Mouse (Mus musculus) urinary bladder, adult 2 months (tissue): ENCODE data around the gene 1700013F07Rik. TPM values are rescaled to one million over a fixed set of nuclear protein-coding genes. Genes with fewer than 3 reads are reported as not detected.
"Not testable (repeated sequence)": the region's sequence is repeated elsewhere in the genome, so short reads cannot be mapped to it uniquely, and the experiment has no call there.

Source experiments
- DNase-seq: peaks from one replicate; pipeline ENCODE4 v3.0.0; 2022; ENCODE audit warnings: low spot score
- polyA plus RNA-seq: library from polyadenylated mRNA; depleted of rRNA; stranded (reverse); fragments of >200 nt; gene quantifications from 2 replicates; pipeline ENCODE4 v1.2.3, GENCODE M21; 2012

The 1700013F07Rik gene
- polyA plus RNA-seq, 1 experiment = 0.11 TPM

DNA sequence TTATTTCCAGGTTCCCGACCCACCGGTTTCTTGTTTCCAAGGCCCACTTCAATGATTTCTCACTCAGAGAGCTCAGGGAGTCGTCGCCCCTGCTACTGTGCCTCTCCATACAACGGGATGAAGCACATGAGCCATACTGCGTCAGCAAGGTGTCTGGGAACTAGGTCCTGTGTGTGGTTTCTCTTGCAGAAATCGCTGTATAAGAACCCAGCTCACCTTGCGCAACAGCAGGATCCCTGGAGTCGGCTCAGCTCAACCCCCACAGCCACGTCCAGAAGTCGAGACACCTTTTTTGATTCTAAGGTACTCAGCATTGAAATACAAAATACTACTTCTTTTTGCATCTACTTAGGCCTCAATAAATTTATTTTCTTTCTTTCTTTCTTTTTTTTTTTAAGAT is 8.3 kb downstream of the 1700013F07Rik start:
- no peak for DNase-seq

DNA sequence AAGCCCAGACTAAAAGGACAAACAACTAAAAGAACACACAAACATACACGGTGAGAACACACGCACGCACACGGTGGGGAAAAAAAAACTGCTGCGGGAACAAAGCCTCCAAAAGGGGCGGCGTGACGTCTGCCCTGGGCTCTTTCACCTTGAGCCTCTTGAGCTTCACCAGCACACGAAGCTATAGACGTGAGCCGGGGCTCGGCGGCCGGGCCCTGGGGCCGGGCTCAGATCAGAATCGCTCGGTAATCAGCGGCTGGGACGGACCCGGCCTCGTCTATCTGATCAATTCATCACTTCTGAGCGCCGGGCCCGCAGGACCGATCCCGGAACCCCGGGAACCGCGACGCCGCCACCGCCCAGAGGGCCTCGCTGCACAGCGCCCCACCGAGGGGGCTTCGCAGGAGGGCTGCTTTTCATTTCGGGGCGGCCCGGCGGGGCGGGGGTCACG is 20.2 kb downstream of the 1700013F07Rik start:
- DNase-seq = no peak

- DNase-seq = peak; percentile 82
These were observed 20.8 kb downstream of the 1700013F07Rik start for GRCm38 (mm10) chr3:108554587-108555312.

- no peak for DNase-seq
These were observed 23.9 kb downstream of the 1700013F07Rik start for GRCm38 (mm10) chr3:108557888-108558287.

GRCm38 (mm10) chr3:108562133-108562730 is 28.3 kb downstream of the 1700013F07Rik start, which contains the start of gene Tmem167b:
Tmem167b (minus strand) TSS chr3:108562466.
- DNase-seq = peak; percentile 92

DNA sequence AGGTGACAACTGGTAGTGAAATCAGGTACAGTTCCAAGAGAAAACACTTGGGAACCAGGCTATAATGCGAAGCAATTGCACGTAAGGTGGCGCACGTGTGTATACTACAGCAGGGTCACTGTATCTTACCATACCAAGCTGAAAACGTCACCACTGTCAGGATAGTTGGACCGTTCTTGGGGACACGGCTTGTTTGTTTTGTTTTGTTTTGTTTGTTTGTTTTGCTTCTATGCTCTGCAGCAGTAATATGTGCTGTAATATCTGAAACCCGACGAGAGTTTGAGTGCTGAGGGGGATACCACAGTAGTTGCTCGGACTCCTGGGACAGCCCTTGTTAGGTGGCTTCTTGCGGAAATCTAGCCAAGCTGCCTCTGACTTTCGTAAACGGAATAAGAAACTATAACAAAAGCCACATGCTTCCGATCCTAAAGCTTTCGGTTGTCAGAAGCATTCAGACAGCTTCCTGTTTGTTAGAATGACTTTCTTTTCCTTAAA is 28.9 kb downstream of the 1700013F07Rik start:
- no peak for DNase-seq

DNA sequence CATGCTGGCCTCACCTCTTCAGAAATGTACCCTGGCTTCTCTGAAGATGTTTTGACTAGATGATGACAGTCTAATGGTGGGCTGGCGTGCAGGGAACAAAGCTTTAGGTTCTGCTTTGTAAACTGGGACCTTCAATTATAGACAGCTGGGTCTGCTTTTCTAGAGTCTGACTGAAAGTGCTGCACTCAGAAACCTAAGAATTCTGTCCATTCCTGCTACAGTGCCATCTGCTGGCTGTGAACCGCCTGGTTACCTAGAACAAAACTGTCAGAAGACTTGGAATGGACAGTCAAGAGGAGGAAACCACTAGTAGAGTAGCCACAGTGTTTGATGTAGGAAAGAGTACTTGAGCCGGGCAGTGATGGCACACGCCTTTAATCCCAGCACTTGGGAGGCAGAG is 29.4 kb downstream of the 1700013F07Rik start:
- DNase-seq = peak; percentile 42

- no peak for DNase-seq
These were observed 34.3 kb downstream of the 1700013F07Rik start for GRCm38 (mm10) chr3:108567990-108568877.

GRCm38 (mm10) chr3:108569636-108570035 is 35.7 kb downstream of the 1700013F07Rik start:
- DNase-seq = not testable (repeated sequence)

DNA sequence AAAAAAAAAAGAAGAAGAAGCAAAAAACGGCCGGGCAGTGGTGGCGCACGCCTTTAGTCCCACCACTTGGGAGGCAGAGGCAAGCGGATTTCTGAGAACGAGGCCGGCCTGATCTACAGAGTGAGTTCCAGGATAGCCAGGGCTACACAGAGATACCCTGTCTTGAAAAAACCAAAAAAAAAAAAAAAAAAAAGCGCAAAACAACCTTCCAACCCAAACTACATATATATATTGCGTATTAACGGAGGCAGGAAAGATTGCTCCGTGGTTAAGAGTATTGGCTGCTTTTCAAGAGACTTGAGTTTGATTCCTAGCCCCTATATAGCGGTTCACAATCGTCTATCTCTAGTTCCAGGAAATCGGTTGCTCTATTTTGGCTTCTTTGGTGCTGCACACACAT is 36.9 kb downstream of the 1700013F07Rik start:
- no peak for DNase-seq

DNA sequence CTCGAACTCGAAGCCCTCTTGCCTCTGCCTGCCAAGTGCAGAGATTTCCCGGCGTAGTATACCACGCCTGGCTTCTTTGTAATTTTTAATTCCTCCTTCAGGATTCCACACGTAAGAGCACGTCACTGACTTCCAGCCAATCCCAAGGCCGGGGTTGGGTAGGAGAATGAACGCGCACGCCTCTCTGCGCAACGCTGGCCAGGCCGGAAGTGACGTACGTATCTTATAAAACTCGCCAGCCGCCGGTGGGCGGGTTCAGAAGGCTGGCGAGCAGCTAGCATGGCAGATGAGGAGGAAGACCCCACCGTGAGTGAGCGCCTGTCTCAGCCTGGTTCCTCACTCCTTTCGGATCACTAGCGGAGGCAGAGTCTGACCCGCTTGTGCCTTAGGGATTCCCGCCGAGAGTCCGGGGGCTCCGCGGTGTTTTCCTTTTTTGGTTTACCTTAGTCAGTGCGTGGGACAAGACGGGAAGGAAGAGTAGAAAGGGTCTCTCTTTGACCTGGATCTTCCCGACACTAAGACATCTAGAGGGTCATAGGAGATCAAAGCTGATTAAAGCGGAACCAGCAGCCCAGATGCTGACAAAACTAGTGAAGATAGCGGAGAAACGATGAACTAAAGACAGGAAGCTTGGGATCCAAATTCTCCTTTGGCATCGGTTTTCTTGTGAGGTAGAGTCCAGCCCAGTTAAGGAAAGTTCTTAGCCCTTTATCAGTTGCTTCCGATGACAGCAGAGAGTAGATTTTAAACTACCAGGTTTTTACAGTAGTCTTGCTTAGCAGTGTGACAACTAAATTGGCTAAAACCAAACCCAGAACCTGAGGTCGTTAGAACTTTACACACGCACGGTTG is 37.7 kb downstream of the 1700013F07Rik start, which contains the start of gene Taf13:
Taf13 (plus strand) TSS at position 256 of the 852 bp plus-strand sequence.
- DNase-seq = peak; percentile 96

- no peak for DNase-seq
These were observed 38.5 kb downstream of the 1700013F07Rik start for GRCm38 (mm10) chr3:108572309-108573010.

GRCm38 (mm10) chr3:108574018-108574417 is 40.1 kb downstream of the 1700013F07Rik start:
- DNase-seq = no peak

GRCm38 (mm10) chr3:108584580-108584979 is 50.6 kb downstream of the 1700013F07Rik start:
- DNase-seq = no peak

GRCm38 (mm10) chr3:108588446-108588845 is 54.5 kb downstream of the 1700013F07Rik start:
- DNase-seq = no peak

DNA sequence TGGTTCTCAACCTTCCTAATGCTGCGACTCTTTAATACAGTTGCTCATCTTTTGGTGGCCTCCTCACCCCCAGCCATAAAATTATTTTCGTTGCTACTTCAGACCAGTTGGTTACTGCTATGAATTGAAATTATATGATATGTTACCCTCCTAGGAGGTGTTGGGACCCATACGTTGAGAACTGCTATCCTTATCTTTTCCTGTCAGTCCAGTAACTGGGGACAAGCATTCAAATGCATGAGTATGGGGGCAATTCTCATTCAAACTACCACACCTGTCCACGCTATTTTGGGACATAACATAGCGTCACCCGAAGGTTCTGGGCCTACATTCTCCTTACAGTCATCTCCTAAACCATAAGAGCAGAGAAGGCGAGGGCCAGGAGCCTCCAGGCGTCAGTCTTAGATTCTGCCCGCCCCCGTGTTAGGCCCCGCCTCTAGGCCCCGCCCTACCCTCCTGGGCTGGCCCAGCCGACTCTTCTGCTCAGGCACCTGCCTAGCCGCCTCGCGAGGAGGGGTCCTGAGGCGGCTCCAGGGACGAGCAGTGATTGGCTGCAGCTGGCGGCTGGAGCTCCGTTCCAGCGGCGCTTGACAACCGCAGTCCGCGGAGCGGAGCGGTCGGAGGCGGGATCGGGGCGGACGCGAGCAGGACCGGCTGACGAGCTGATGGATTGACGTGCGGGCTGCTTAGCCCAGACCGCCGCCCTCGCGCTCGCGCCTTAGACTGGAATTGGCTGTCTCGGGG is 57.0 kb downstream of the 1700013F07Rik start, which contains the start of gene Wdr47:
Wdr47 (plus strand) TSS at position 494 of the 744 bp plus-strand sequence.
- DNase-seq = peak; percentile 87

DNA sequence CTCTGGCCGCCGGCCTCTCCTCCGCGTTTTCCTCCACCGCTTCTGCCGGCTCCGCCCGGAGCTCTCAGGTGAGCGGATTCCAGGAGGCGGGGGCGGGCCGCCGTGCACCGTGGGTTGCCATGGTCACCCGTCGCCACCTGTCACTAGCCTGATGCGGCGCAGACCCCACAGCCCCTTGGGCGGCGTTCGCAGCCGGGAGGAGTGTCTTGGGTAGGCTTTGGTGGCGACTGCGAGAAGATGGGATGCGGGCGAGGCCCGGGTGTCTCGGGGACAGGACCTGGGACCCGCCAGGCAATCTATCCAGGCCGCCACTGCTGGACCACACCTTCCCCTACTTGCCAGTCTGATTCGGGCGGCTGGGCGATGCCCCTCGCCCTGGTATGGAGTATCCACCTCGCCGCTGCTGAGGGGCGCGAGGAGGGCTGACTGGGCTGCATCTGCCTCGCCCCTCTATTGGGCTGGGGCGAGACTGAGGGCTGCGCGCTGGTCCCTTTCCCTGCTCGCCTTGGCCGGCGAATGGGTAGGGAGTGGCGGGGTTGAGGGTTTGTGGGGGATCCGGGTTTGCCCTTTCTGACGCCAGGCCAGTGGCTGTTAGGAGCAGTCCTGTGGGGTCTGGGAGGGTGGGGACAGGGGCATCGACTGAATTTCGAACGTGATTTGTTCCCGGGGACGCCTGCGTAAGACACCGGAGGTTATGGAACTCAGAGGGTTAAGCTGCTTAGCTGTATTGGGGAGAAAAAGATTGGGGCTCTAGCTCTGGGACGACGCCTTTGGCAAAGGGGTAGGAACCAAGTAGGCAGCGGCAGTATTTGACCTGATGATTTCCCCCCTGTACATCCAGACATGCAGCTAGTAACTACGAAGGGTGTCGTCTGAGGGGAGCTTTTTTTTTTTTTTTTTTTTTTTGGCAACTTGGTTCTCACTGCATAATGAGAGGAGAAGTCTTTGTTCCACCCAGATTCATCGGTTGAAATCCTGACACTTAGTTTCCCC is 57.9 kb downstream of the 1700013F07Rik start:
- no peak for DNase-seq
